Mouse (Mus musculus) myocyte (in vitro differentiated cells): ENCODE measurements around the gene Med29. TPM values are rescaled to one million over a fixed set of nuclear protein-coding genes. Genes with fewer than 3 reads are reported as not detected.
"Not testable (repeated sequence)": the region's sequence is repeated elsewhere in the genome, so short reads cannot be mapped to it uniquely, and the experiment has no call there.

ENCODE experiments used
- H3K27me3 ChIP-seq: one replicate; pipeline ENCODE4 v1.6.1; 2011; ENCODE audit not compliant: control insufficient read depth, insufficient read depth, insufficient read length
- H3K36me3 ChIP-seq: one replicate; pipeline ENCODE4 v1.6.1; 2011; ENCODE audit not compliant: control insufficient read depth, insufficient read depth
- H3K4me2 ChIP-seq: one replicate; pipeline ENCODE4 v1.6.1; 2011; ENCODE audit warnings: low read depth, control low read depth
- H3K4me3 ChIP-seq: one replicate; pipeline ENCODE4 v1.5.1; 2011; ENCODE audit warnings: mild to moderate bottlenecking, control low read depth, moderate library complexity
- H3K79me2 ChIP-seq: one replicate; pipeline ENCODE4 v1.6.1; 2011; ENCODE audit not compliant: control insufficient read depth, insufficient read depth
- H3ac ChIP-seq: one replicate; pipeline ENCODE4 v1.6.1; 2011; ENCODE audit not compliant: control insufficient read depth, insufficient read length
- CEBPB ChIP-seq: IDR thresholded peaks from 2 replicates; pipeline ENCODE4 v1.6.1; 2011; ENCODE audit warnings: mild to moderate bottlenecking, moderate library complexity; ENCODE audit not compliant: poor library complexity, insufficient read depth, severe bottlenecking
- E2F4 ChIP-seq: IDR thresholded peaks from one replicate; pipeline ENCODE4 v1.6.1; 2011; ENCODE audit warnings: mild to moderate bottlenecking, control low read depth, moderate library complexity; ENCODE audit not compliant: insufficient read depth
- MAX ChIP-seq: IDR thresholded peaks from one replicate; pipeline ENCODE4 v1.6.1; 2011; ENCODE audit warnings: low read depth, mild to moderate bottlenecking, control low read depth
- MYOD1 ChIP-seq, 3 experiments: IDR thresholded peaks; one replicate each; pipeline ENCODE4 v1.6.1; 2011; ENCODE audit warnings: control low read depth in 2 of 3, low read depth in 2 of 3, mild to moderate bottlenecking in 2 of 3, moderate library complexity in 1 of 3; ENCODE audit not compliant: insufficient read length in 2 of 3, control insufficient read depth in 1 of 3
- MYOG ChIP-seq, 3 experiments: IDR thresholded peaks; one replicate each; pipeline ENCODE4 v1.6.1; 2011; ENCODE audit warnings: control low read depth in 2 of 3, low read depth in 2 of 3, mild to moderate bottlenecking in 2 of 3; ENCODE audit not compliant: insufficient read length in 2 of 3, control insufficient read depth in 1 of 3, insufficient read depth in 1 of 3
- POLR2A ChIP-seq: IDR thresholded peaks from one replicate; pipeline ENCODE4 v1.6.1; 2011; ENCODE audit warnings: low read depth, mild to moderate bottlenecking, control low read depth, moderate library complexity; ENCODE audit not compliant: insufficient read length
- POLR2AphosphoS2 ChIP-seq: IDR thresholded peaks from one replicate; pipeline ENCODE4 v1.6.1; 2011; ENCODE audit warnings: low read depth, control low read depth; ENCODE audit not compliant: insufficient read length
- REST ChIP-seq: IDR thresholded peaks from one replicate; pipeline ENCODE4 v1.6.1; 2011; ENCODE audit warnings: mild to moderate bottlenecking, control low read depth, moderate library complexity; ENCODE audit not compliant: insufficient read depth, insufficient read length
- SRF ChIP-seq: IDR thresholded peaks from one replicate; pipeline ENCODE4 v1.6.1; 2011; ENCODE audit warnings: low read depth; ENCODE audit not compliant: control insufficient read depth, insufficient read length
- TCF12 ChIP-seq: IDR thresholded peaks from one replicate; pipeline ENCODE4 v1.6.1; 2011; ENCODE audit warnings: mild to moderate bottlenecking, control low read depth; ENCODE audit not compliant: poor library complexity, insufficient read depth, severe bottlenecking
- TCF3 ChIP-seq: IDR thresholded peaks from one replicate; pipeline ENCODE4 v1.6.1; 2011; ENCODE audit warnings: low read depth, control low read depth; ENCODE audit not compliant: insufficient read length
- USF1 ChIP-seq: IDR thresholded peaks from one replicate; pipeline ENCODE4 v1.6.1; 2011; ENCODE audit warnings: low read depth, mild to moderate bottlenecking, control low read depth, moderate library complexity
- polyA plus RNA-seq: library from polyadenylated mRNA; unstranded; fragments of >200 nt; fragmentation: generic; extraction: Trizol; gene quantifications from one replicate; pipeline ENCODE4 v1.2.1, GENCODE M21; 2012; ENCODE audit warnings: missing spikeins

Med29 gene
- polyA plus RNA-seq, 1 experiment, result 34.2 TPM

DNA sequence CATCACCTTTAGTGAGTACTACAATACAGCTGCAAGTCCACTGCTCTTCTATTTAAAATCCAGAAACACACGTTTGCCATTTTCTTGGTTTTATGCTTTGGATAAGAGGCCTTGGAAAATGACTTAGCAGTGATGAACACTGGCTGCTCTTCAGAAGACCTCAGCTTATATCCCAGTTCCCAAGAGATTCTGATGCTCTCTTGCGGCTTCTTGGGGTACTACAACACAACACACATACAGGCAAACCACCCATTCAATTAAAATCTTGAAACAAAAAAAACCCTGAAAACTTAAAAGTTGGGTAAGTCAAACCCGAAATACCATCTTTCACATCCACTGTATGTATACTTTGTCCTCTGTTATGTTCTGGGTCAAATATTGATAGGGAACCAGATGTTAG is 5.5 kb upstream of the Med29 start:
- Histone ChIP-seq H3ac (no peak overlapping the region), H3K4me3 (no peak overlapping the region), H3K27me3 (no peaks in the 10 kb centered on the region), H3K4me2 (no peak overlapping the region), H3K36me3 (peaks cover 22% of the 10 kb centered on the region), H3K79me2 (peaks cover 7% of the 10 kb centered on the region)
- TF ChIP-seq MYOD1 (IDR thresholded peaks at IDR 0.05; ENCODE audit: control insufficient read depth in 1 of 3, insufficient read length in 2 of 3, low read depth in 2 of 3) (no peak), REST (no peak), MYOG (IDR thresholded peaks at IDR 0.05; ENCODE audit: control insufficient read depth in 1 of 3, insufficient read depth in 1 of 3, insufficient read length in 2 of 3, low read depth in 2 of 3) (no peak)

DNA sequence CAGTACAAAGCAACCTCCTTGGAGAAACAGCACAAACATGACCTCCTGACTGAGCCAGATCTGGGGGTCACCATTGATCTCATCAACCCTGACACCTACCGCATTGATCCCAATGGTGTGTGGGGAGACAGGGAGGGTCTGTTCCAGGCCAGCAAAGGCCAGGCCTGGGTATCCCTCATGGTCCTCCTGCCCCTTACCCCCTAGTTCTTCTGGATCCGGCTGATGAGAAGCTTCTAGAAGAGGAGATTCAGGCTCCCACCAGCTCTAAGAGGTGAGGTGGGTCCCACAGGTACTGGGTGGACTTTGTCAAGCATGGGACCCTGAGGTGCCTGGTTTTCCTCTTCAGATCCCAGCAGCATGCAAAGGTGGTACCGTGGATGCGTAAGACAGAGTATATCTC is 2.9 kb upstream of the Med29 start:
- H3K4me2 ChIP-seq, result no peak overlapping the region
- H3K27me3 ChIP-seq, result no peaks in the 10 kb centered on the region
- H3K4me3 ChIP-seq, result no peak overlapping the region
- H3K36me3 ChIP-seq, result peaks cover 18% of the 10 kb centered on the region
- H3K79me2 ChIP-seq, result peaks cover 21% of the 10 kb centered on the region
- TF ChIP-seq USF1, result no peak
- no peak overlapping the region for H3ac ChIP-seq

- Histone ChIP-seq H3K36me3 (peaks cover 19% of the 10 kb centered on the region), H3K4me2 (peak overlapping the region; percentile 89), H3K79me2 (peaks cover 21% of the 10 kb centered on the region), H3K4me3 (peak overlapping the region; percentile 45), H3K27me3 (no peaks in the 10 kb centered on the region), H3ac (peak overlapping the region; percentile 45)
- TF ChIP-seq TCF3, result no peak
- TF ChIP-seq MYOD1 (IDR thresholded peaks at IDR 0.05; ENCODE audit: control insufficient read depth in 1 of 3, insufficient read length in 2 of 3, low read depth in 2 of 3), result no peak
Measured at GRCm38 (mm10) chr7:28393272-28393951, 904 bp upstream of the Med29 start.

- Histone ChIP-seq H3K79me2 (peaks cover 21% of the 10 kb centered on the region), H3K36me3 (peaks cover 3% of the 10 kb centered on the region), H3K27me3 (no peaks in the 10 kb centered on the region), H3K4me3 (no peak overlapping the region), H3K4me2 (no peak overlapping the region), H3ac (no peak overlapping the region)
- TF ChIP-seq POLR2A (no peak), TCF3 (no peak), MAX (no peak)
Measured at GRCm38 (mm10) chr7:28390331-28390730, 2.2 kb downstream of the Med29 start.

DNA sequence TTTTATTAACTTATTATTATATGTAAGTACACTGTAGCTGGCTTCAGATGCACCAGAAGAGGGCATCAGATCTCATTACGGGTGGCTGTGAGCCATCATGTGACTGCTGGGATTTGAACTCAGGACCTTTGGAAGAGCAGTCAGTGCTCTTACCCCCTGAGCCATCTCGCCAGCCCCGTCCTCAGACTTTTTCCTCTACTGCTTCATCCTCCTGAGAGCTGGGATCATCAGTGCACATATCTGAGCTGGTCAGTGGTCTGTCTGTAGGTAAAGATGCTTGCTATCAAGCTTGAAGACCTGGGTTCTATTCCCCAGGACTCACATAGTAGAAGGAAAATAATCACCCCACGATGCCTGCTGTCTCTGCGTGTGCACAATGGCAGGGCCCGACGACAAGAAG is 5.1 kb downstream of the Med29 start:
- H3K79me2 ChIP-seq, result peaks cover 14% of the 10 kb centered on the region
- H3ac ChIP-seq, H3K4me2 ChIP-seq, H3K36me3 ChIP-seq, H3K4me3 ChIP-seq, H3K27me3 ChIP-seq: not testable (repeated sequence)

DNA sequence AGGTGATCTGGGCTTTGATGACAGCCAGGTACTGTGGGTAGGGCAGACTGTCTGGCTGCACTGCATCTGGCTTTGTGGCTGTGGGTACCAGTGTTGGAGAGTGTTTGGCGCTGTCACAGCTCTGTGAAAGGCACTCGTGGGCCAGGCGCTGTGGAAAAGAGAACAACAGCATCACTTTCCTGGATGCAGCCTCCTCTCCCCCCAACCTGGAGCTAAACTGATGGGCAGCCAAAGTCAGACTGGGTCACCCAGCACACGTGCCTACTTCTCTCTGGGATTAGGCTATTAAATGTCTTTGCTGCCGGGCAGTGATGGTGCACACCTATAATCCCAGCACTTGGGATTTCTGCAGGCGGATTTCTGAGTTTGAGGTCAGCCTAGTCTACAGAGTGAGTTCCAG is 5.6 kb downstream of the Med29 start:
- not testable (repeated sequence) for H3K4me2 ChIP-seq, H3K36me3 ChIP-seq, H3K4me3 ChIP-seq, H3K27me3 ChIP-seq, H3ac ChIP-seq
- H3K79me2 ChIP-seq, result peaks cover 10% of the 10 kb centered on the region

- H3K36me3 ChIP-seq, result peaks cover 3% of the 10 kb centered on the region
- H3K4me2 ChIP-seq, result no peak overlapping the region
- no peak overlapping the region for H3ac ChIP-seq
- H3K4me3 ChIP-seq, result no peak overlapping the region
- H3K79me2 ChIP-seq, result peaks cover 6% of the 10 kb centered on the region
- TF ChIP-seq POLR2A (no peak), MYOD1 (IDR thresholded peaks at IDR 0.05; ENCODE audit: control insufficient read depth in 1 of 3, insufficient read length in 2 of 3, low read depth in 2 of 3) (peak in 2 of 3 experiments; percentile 58 to 72), SRF (no peak), E2F4 (no peak), USF1 (no peak), REST (no peak), CEBPB (no peak), MAX (no peak), POLR2AphosphoS2 (peak; percentile 26), TCF12 (no peak), MYOG (IDR thresholded peaks at IDR 0.05; ENCODE audit: control insufficient read depth in 1 of 3, insufficient read depth in 1 of 3, insufficient read length in 2 of 3, low read depth in 2 of 3) (peak in 2 of 3 experiments; percentile 24 to 56), TCF3 (no peak)
- H3K27me3 ChIP-seq, result no peaks in the 10 kb centered on the region
Measured at GRCm38 (mm10) chr7:28386462-28386861, 6.0 kb downstream of the Med29 start.
